Mouse (Mus musculus): Measurements from ENCODE around the gene Krtap13. TPM values are rescaled to one million over a fixed set of nuclear protein-coding genes. Genes with fewer than 3 reads are reported as not detected.
"Not testable (repeated sequence)": the region's sequence is repeated elsewhere in the genome, so short reads cannot be mapped to it uniquely, and the experiment has no call there.

The Krtap13 gene
- polyA plus RNA-seq (2012; rRNA removed), result not detected in 2 replicates

DNA sequence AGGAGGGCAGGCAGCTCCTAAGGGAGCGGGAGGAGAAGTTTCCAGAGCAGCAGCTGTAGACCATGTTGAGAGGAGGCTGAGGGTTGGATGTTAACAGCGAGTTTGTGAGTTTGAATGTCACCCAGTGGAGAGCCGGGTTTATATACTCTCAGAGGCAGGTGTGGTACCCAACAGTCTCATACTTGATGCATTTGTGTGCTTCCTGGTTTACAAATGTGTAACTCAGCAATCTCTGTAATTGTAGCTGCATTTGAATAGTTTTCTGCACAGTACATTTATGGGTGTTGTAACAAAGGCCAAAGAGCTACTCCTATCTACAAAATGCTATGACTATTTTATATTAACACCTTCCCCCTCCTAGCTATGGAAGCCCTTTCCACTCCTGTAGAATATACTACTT is at the start of gene Krtap13:
Krtap13 (minus strand) TSS at position 101 of the 400 bp plus-strand sequence.
- H3K4me3 ChIP-seq (replicated peaks; ENCODE audit: insufficient read depth, low read depth, low read length); H3K27me3 ChIP-seq (ENCODE audit: control insufficient read depth, insufficient read depth, low read length); H3K27ac ChIP-seq (ENCODE audit: insufficient read depth, low read length); DNase-seq; H3K4me1 ChIP-seq (ENCODE audit: control insufficient read depth, insufficient read depth, low read length): not testable (repeated sequence)
- 73% methylated on average over 3 of the region's 3 CpGs for WGBS

DNA sequence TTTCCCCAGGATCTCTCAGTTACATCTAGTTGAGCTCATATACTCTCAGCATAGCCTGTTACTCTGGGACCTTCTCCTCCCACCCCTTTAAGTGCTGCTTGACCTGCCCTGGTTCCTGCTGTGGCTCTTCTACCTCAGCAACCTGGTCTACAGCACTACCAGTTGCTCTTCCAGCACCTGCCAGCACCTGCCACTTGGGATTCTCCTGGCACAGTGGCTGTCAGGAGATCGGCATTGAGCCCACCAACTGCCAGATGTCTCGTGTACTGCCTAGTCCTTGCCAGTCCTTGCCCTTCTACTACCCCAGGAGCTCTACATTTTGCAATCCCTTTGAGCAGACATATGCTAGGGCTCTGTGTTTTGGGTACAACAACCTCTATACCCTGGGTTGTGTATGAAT is 35.4 kb upstream of the Krtap13 start:
- DNase-seq, result no peak
- no peaks in the 10 kb centered on the region for H3K4me1 ChIP-seq (ENCODE audit: control insufficient read depth, insufficient read depth, low read length)
- H3K27me3 ChIP-seq (ENCODE audit: control insufficient read depth, insufficient read depth, low read length), result no peaks in the 10 kb centered on the region
- 15% methylated on average over 2 of the region's 2 CpGs for WGBS
- H3K27ac ChIP-seq (ENCODE audit: insufficient read depth, low read length), result no peak overlapping the region
- no peak for TF ChIP-seq POLR2A (IDR thresholded peaks at IDR 0.05; ENCODE audit: borderline replicate concordance, insufficient read depth, low read length)
- no peak for TF ChIP-seq CTCF (IDR thresholded peaks at IDR 0.05; ENCODE audit: borderline replicate concordance, insufficient read depth, low read depth, low read length)
- no peak overlapping the region for H3K4me3 ChIP-seq (replicated peaks; ENCODE audit: insufficient read depth, low read depth, low read length)

DNA sequence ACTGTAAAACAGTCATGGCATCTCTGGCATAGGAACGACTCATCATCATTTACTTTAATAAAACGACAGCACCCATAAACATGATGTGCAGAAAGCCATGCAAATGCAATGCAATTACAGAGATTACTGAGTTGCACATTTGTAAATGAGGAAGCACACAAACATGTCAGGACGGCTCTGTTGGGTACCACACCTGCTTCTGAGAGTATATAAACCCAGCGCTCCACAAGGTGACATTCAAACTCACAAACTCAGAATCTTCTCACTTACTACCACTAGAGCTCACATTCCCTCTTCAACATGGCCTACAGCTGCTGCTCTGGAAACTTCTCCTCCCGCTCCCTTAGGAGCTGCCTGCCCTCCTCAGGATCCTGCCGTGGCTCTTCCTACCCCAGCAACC is 26.2 kb upstream of the Krtap13 start, which contains the start of gene Gm5965:
Gm5965 (plus strand) TSS at position 301 of the 400 bp plus-strand sequence.
- TF ChIP-seq CTCF (IDR thresholded peaks at IDR 0.05; ENCODE audit: borderline replicate concordance, insufficient read depth, low read depth, low read length) (no peak), POLR2A (IDR thresholded peaks at IDR 0.05; ENCODE audit: borderline replicate concordance, insufficient read depth, low read length) (no peak)
- no peak for DNase-seq
- Histone ChIP-seq H3K27me3 (ENCODE audit: control insufficient read depth, insufficient read depth, low read length) (no peaks in the 10 kb centered on the region), H3K4me1 (ENCODE audit: control insufficient read depth, insufficient read depth, low read length) (no peaks in the 10 kb centered on the region), H3K27ac (ENCODE audit: insufficient read depth, low read length) (no peak within 1 kb of the TSS), H3K4me3 (replicated peaks; ENCODE audit: insufficient read depth, low read depth, low read length) (no peak within 1 kb of the TSS)
- WGBS, result 77% methylated on average over 6 of the region's 6 CpGs

DNA sequence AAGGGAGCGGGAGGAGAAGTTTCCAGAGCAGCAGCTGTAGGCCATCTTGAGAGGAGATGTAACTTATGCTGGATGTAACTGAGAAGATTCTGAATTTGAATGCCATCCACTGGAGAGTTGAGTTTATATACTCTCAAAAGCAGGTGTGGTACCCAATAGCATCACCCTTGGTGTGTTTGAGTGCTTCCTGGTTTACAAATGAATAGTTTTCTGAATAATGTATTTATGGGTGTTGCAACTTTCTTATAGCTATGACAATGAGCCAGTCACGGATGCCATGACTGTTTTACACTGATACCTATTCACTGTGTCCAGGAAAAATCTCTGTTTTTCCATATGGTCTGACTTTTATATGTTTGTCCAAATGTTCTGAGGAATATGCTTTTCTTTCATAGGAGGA is 22.7 kb upstream of the Krtap13 start, which contains the start of gene 2310057N15Rik:
2310057N15Rik (minus strand) TSS at position 101 of the 400 bp plus-strand sequence.
- H3K4me1 ChIP-seq (ENCODE audit: control insufficient read depth, insufficient read depth, low read length), result no peaks in the 10 kb centered on the region
- H3K27ac ChIP-seq (ENCODE audit: insufficient read depth, low read length), result no peak within 1 kb of the TSS
- TF ChIP-seq CTCF (IDR thresholded peaks at IDR 0.05; ENCODE audit: borderline replicate concordance, insufficient read depth, low read depth, low read length) (no peak), POLR2A (IDR thresholded peaks at IDR 0.05; ENCODE audit: borderline replicate concordance, insufficient read depth, low read length) (no peak)
- H3K27me3 ChIP-seq (ENCODE audit: control insufficient read depth, insufficient read depth, low read length), result no peaks in the 10 kb centered on the region
- no peak within 1 kb of the TSS for H3K4me3 ChIP-seq (replicated peaks; ENCODE audit: insufficient read depth, low read depth, low read length)
- 73% methylated on average over 2 of the region's 2 CpGs for WGBS
- DNase-seq, result no peak

DNA sequence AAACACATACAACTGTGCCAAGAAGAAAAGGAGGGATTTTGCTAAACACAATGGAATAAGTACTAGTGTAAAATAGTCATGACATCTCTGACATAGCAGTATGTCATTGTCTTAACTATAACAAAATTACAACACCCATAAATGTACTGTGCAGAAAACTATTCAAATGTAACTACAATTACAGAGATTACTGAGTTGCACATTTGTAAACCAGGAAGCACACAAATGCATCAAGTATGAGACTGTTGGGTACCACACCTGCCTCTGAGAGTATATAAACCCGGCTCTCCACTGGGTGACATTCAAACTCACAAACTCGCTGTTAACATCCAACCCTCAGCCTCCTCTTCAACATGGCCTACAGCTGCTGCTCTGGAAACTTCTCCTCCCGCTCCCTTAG is 7.1 kb upstream of the Krtap13 start, which contains the start of gene 2310034C09Rik:
2310034C09Rik (plus strand) TSS at position 301 of the 400 bp plus-strand sequence.
- 81% methylated on average over 3 of the region's 3 CpGs for WGBS
- H3K27me3 ChIP-seq (ENCODE audit: control insufficient read depth, insufficient read depth, low read length); H3K4me1 ChIP-seq (ENCODE audit: control insufficient read depth, insufficient read depth, low read length); H3K4me3 ChIP-seq (replicated peaks; ENCODE audit: insufficient read depth, low read depth, low read length); DNase-seq; H3K27ac ChIP-seq (ENCODE audit: insufficient read depth, low read length): not testable (repeated sequence)

DNA sequence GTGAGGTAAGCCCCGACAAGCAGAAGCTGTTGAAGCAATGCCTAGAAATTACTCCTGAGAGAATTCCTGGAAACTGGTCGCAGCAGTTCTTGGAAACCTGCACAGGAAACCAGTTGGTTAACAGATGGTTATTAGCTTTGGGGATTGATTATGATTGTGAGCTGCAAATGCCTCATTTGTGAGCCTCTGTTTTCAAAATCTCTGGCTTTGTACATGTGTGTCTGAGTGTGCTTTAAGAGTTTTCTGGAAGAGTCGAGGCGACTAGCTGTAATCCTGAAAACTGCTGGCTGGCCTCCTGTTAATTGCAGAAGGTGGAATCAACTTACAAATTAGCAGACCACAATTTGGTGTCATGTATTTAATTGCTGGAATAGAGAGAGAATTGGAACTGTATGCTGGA is 3.5 kb downstream of the Krtap13 start:
- WGBS, result 18% methylated on average over 4 of the region's 4 CpGs
- DNase-seq, result no peak
- no peaks in the 10 kb centered on the region for H3K27me3 ChIP-seq (ENCODE audit: control insufficient read depth, insufficient read depth, low read length)
- H3K4me3 ChIP-seq (replicated peaks; ENCODE audit: insufficient read depth, low read depth, low read length), result no peak overlapping the region
- TF ChIP-seq POLR2A (IDR thresholded peaks at IDR 0.05; ENCODE audit: borderline replicate concordance, insufficient read depth, low read length) (no peak), CTCF (IDR thresholded peaks at IDR 0.05; ENCODE audit: borderline replicate concordance, insufficient read depth, low read depth, low read length) (no peak)
- no peaks in the 10 kb centered on the region for H3K4me1 ChIP-seq (ENCODE audit: control insufficient read depth, insufficient read depth, low read length)
- H3K27ac ChIP-seq (ENCODE audit: insufficient read depth, low read length), result no peak overlapping the region

DNA sequence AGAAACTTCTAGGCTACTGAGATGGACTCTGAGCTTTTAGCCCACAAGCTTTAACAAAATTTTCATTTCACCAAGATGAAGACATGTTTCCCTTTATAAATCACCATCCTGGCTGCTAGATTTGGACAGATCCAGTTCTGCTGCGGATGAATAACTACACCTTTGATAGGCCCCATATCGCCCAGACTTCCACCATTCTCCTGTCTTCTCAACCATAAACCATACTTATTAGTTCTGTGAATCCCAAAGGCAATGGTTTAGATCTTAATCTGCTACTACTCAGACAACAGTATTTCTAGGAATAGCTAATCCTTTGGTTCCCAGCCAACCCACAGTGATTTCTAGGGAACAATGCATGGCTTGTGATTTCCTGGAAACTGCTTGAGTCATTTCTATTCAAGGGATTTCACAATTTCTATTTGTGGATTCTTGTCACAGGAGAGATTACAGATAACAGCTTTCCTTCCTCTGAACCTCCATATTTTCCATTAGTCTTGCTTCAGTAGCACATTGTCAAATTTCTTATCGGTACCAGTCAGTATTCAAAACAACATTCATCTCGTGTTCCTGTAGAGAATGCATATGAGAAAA is 6.6 kb downstream of the Krtap13 start:
- 80% methylated on average over 4 of the region's 4 CpGs for WGBS

DNA sequence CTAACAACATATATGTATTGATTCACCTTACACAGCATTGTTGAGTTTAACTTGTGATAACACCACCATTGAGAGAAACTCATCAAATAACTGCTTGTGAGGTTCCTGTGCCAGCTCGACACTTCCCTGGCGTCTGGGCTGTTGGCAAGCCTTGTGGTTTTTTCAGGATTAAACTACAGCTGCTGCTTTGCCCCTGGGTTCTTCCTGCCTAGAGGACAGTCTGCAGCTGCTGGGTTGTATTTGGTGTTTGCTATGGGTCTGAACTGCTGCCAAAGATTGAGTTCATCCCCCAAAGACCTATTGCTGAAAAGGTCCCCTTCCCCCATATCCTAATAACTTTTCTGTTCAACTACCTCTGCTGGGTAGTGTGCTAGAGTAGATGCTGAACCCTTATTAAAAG is 16.0 kb downstream of the Krtap13 start:
- H3K27me3 ChIP-seq (ENCODE audit: control insufficient read depth, insufficient read depth, low read length), result no peaks in the 10 kb centered on the region
- 18% methylated on average over 2 of the region's 2 CpGs for WGBS
- H3K4me3 ChIP-seq (replicated peaks; ENCODE audit: insufficient read depth, low read depth, low read length), result no peak overlapping the region
- H3K4me1 ChIP-seq (ENCODE audit: control insufficient read depth, insufficient read depth, low read length), result no peaks in the 10 kb centered on the region
- H3K27ac ChIP-seq (ENCODE audit: insufficient read depth, low read length), result no peak overlapping the region
- TF ChIP-seq POLR2A (IDR thresholded peaks at IDR 0.05; ENCODE audit: borderline replicate concordance, insufficient read depth, low read length) (no peak), CTCF (IDR thresholded peaks at IDR 0.05; ENCODE audit: borderline replicate concordance, insufficient read depth, low read depth, low read length) (no peak)
- DNase-seq, result no peak

More for the DNA sequence above, 6.6 kb downstream of the Krtap13 start:
- no peak for DNase-seq
- H3K4me3 ChIP-seq (replicated peaks; ENCODE audit: insufficient read depth, low read depth, low read length), result no peak overlapping the region
- no peak for TF ChIP-seq POLR2A (IDR thresholded peaks at IDR 0.05; ENCODE audit: borderline replicate concordance, insufficient read depth, low read length)
- TF ChIP-seq CTCF (IDR thresholded peaks at IDR 0.05; ENCODE audit: borderline replicate concordance, insufficient read depth, low read depth, low read length), result no peak
- H3K27ac ChIP-seq (ENCODE audit: insufficient read depth, low read length), result no peak overlapping the region
- H3K27me3 ChIP-seq (ENCODE audit: control insufficient read depth, insufficient read depth, low read length), result no peaks in the 10 kb centered on the region
- H3K4me1 ChIP-seq (ENCODE audit: control insufficient read depth, insufficient read depth, low read length), result no peaks in the 10 kb centered on the region

All from cerebellum, adult 2 months (tissue).